Mouse (Mus musculus): ENCODE results near the gene 4930404N11Rik.

DNA sequence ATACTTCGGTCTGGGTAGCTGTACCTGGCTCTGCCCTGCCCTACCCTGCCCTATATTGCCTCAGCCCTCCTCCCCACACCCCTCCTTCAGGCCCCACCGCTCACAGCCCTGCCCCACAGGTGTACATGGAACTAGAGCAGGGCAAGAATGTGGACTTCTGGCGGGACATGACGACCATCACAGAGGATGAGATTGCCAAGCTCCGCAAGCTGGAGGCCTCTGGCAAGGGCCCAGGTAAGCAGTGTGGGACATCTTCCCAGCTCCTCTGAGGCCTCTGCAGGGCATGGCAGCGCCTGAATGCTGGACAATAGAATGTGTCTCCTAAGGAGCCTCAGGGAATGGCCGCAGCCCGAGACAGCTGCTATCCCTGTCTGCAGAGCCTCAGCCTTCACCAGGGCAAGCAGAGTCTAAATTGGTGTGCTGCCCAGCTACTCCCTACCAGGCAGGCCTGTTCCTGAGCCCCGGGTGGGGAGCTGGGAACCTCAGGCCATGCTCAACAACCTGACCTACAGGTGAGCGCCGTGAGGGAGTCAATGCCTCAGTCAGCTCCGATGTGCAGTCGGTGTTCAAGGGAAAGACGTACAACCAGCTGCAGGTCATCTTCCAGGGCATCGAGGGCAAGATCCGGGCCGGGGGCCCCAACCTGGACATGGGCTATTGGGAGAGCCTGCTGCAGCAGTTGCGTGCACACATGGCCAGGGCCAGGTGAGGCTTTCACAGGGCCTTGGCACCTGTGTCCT lies 41.7 kb downstream of the 4930404N11Rik start:
- no peak for TF ChIP-seq POLR2A (IDR thresholded peaks at IDR 0.05; ENCODE audit: insufficient read depth, low read depth, low read length)
- TF ChIP-seq CTCF (IDR thresholded peaks at IDR 0.05; ENCODE audit: insufficient read depth, low read depth, low read length): no peak

Measured in olfactory bulb, adult 2 months (tissue).